In genomic region chr9:63997439-63997838, GRCm38 (mm10) we compare ENCODE assay signal across 8 mouse cellular contexts. TPM values are rescaled to one million over a fixed set of nuclear protein-coding genes. Genes with fewer than 3 reads are reported as not detected.
A peak's percentile ranks its signal among the peaks of the same experiment; 100 is the strongest.
DNase-seq lines count a peak whose midpoint lies in the region; ATAC-seq and TF ChIP-seq lines count a peak whose summit lies in the region.

No protein-coding gene starts in this region.

- DNase-seq in heart, postnatal 0 days (ENCODE audit: low spot score) = no peak
- DNase-seq in heart, embryonic 10.5 days (ENCODE audit: low spot score) = no peak
- DNase-seq in right cerebral cortex, postnatal 4 days = peak; percentile 34
- DNase-seq in right cerebral cortex, adult 2 months (ENCODE audit: low spot score in 2 of 2) = no peak
- DNase-seq in retina, embryonic 14.5 days (ENCODE audit: low spot score) = peak; percentile 22
- DNase-seq in left cerebral cortex, adult 8-10 months (ENCODE audit: low spot score in 2 of 2) = no peak
- DNase-seq in embryo, embryonic 11 days = no peak

- H3K36me3 ChIP-seq in heart, postnatal 0 days (replicated peaks; ENCODE audit: control insufficient read depth, insufficient read depth, low read length) = peaks cover 42% of the 10 kb centered on the region
- peaks cover 96% of the 10 kb centered on the region for H3K36me3 ChIP-seq in heart, embryonic 10.5 days
- no peaks in the 10 kb centered on the region for H3K36me3 ChIP-seq in hindbrain, embryonic 16.5 days (ENCODE audit: control insufficient read depth, insufficient read depth, low read length)

- no peaks in the 10 kb centered on the region for H3K4me1 ChIP-seq in heart, postnatal 0 days (ENCODE audit: control insufficient read depth, insufficient read depth)
- H3K4me1 ChIP-seq in heart, embryonic 10.5 days = peaks cover 60% of the 10 kb centered on the region
- peaks cover 6% of the 10 kb centered on the region; the same call in 1 of the 2 replicates for H3K4me1 ChIP-seq in hindbrain, embryonic 16.5 days (ENCODE audit: control insufficient read depth, insufficient read depth, low read depth, low read length)

- no peak overlapping the region for H3K4me3 ChIP-seq in heart, postnatal 0 days (ENCODE audit: low read depth, low read length)
- no peak overlapping the region for H3K4me3 ChIP-seq in heart, embryonic 10.5 days
- H3K4me3 ChIP-seq in hindbrain, embryonic 16.5 days (ENCODE audit: low read length) = no peak overlapping the region

- no peak; the same call in 1 of the 2 replicates for ATAC-seq in heart, postnatal 0 days (ENCODE audit: insufficient read depth, low read depth)
- peak; percentile 86 for ATAC-seq in hindbrain, embryonic 16.5 days

- H3K9ac ChIP-seq in heart, postnatal 0 days (replicated peaks; ENCODE audit: low read depth, low read length) = no peak overlapping the region
- no peak overlapping the region for H3K9ac ChIP-seq in hindbrain, embryonic 16.5 days (ENCODE audit: low read depth, low read length)

- TF ChIP-seq EP300 in heart, postnatal 0 days (IDR thresholded peaks at IDR 0.05; ENCODE audit: low read depth) = no peak

- no peaks in the 10 kb centered on the region for H3K27me3 ChIP-seq in heart, postnatal 0 days (ENCODE audit: control insufficient read depth, insufficient read depth, low read length)
- no peaks in the 10 kb centered on the region for H3K27me3 ChIP-seq in heart, embryonic 10.5 days (ENCODE audit: insufficient read depth, poor library complexity, severe bottlenecking)
- no peaks in the 10 kb centered on the region for H3K27me3 ChIP-seq in hindbrain, embryonic 16.5 days (replicated peaks; ENCODE audit: control insufficient read depth, insufficient read depth, low read length)

- peak; percentile 54 for TF ChIP-seq CTCF in heart, postnatal 0 days (IDR thresholded peaks at IDR 0.05; ENCODE audit: low read depth)

- no peaks in the 10 kb centered on the region for H3K9me3 ChIP-seq in heart, postnatal 0 days (replicated peaks; ENCODE audit: control insufficient read depth, low read length)
- H3K9me3 ChIP-seq in heart, embryonic 10.5 days = no peaks in the 10 kb centered on the region
- no peaks in the 10 kb centered on the region for H3K9me3 ChIP-seq in hindbrain, embryonic 16.5 days (ENCODE audit: control insufficient read depth, low read length)

- H3K27ac ChIP-seq in heart, postnatal 0 days (ENCODE audit: low read depth) = no peak overlapping the region
- no peak overlapping the region for H3K27ac ChIP-seq in heart, embryonic 10.5 days
- H3K27ac ChIP-seq in hindbrain, embryonic 16.5 days (ENCODE audit: low read depth, low read length) = no peak overlapping the region

- no peak overlapping the region for H3K4me2 ChIP-seq in heart, postnatal 0 days (ENCODE audit: low read depth, low read length)
- H3K4me2 ChIP-seq in hindbrain, embryonic 16.5 days (ENCODE audit: low read length) = no peak overlapping the region

- WGBS in heart, postnatal 0 days = 58% methylated on average over 4 of the region's 4 CpGs
- 79% methylated on average over 4 of the region's 4 CpGs for WGBS in heart, embryonic 10.5 days
- 62% methylated on average over 4 of the region's 4 CpGs for WGBS in hindbrain, embryonic 16.5 days

RNA-seq across cellular contexts. Expression of gene Smad6, which starts 24.4 kb away (rescaled TPM):
- total RNA-seq in heart, postnatal 0 days (2014; rRNA removed; ENCODE audit: low replicate concordance) = 68.4 and 93.1 TPM in 2 replicates
- 5.6 and 6.7 TPM in 2 replicates for polyA plus RNA-seq in heart, postnatal 0 days (2015; fragmentation: Nextera tagmentation; extraction: Ambion mirVana)
- 29.4 and 47.2 TPM in 2 replicates for polyA plus RNA-seq in heart, embryonic 10.5 days (2016; fragmentation: Nextera tagmentation; extraction: Ambion mirVana)
- polyA plus RNA-seq in hindbrain, embryonic 16.5 days (2015; fragmentation: Nextera tagmentation; extraction: Ambion mirVana) = 1.4 and 1.6 TPM in 2 replicates
- 1 to 10 TPM; 1.9 to 2.8 (median 2.1) TPM for total RNA-seq in left cerebral cortex, adult 8-10 months (2022)

Comparison
In these comparisons a context has a peak if more than half of its experiments do, and no peak if none do; other contexts are left out.
1. DNase-seq: peak in right cerebral cortex, postnatal 4 days (single experiment) and retina, embryonic 14.5 days (single experiment); none in heart, postnatal 0 days (single experiment), heart, embryonic 10.5 days (single experiment), right cerebral cortex, adult 2 months (0 of 2), left cerebral cortex, adult 8-10 months (0 of 2) and embryo, embryonic 11 days (single experiment).